Mouse (Mus musculus): ENCODE results near the gene Tex46. TPM values are rescaled to one million over a fixed set of nuclear protein-coding genes. Genes with fewer than 3 reads are reported as not detected.

The Tex46 gene
- not detected for total RNA-seq (2021)
- long read RNA-seq, experiment 1, result 0 reads
- long read RNA-seq, experiment 2, result 0 reads

- intact Hi-C loops (cut with DNase I; ENCODE audit: low total_unique reads), result no loop called here
- no peak for DNase-seq
These were observed at the start of gene Tex46 for GRCm38 (mm10) chr4:136610387-136610856. Gene Tex46 (plus strand): TSS chr4:136610437.

- intact Hi-C loops (cut with DNase I; ENCODE audit: low total_unique reads), result no loop called here
- DNase-seq, result no peak
These were observed 47.5 kb upstream of the Tex46 start for GRCm38 (mm10) chr4:136562755-136563154.

- no peak for DNase-seq
- intact Hi-C loops (cut with DNase I; ENCODE audit: low total_unique reads), result no loop called here
These were observed 41.6 kb upstream of the Tex46 start for GRCm38 (mm10) chr4:136568629-136569028.

GRCm38 (mm10) chr4:136569998-136570397 is 40.2 kb upstream of the Tex46 start:
- DNase-seq, result no peak
- intact Hi-C loops (cut with DNase I; ENCODE audit: low total_unique reads), result no loop called here

GRCm38 (mm10) chr4:136581885-136582284 is 28.4 kb upstream of the Tex46 start:
- DNase-seq, result no peak
- intact Hi-C loops (cut with DNase I; ENCODE audit: low total_unique reads), result no loop called here

- intact Hi-C loops (cut with DNase I; ENCODE audit: low total_unique reads), result no loop called here
- no peak for DNase-seq
These were observed 22.9 kb upstream of the Tex46 start for GRCm38 (mm10) chr4:136587221-136587827.

GRCm38 (mm10) chr4:136588003-136588402 is 22.2 kb upstream of the Tex46 start:
- DNase-seq, result no peak
- intact Hi-C loops (cut with DNase I; ENCODE audit: low total_unique reads), result no loop called here

- intact Hi-C loops (cut with DNase I; ENCODE audit: low total_unique reads), result no loop called here
- DNase-seq, result no peak
These were observed 18.1 kb upstream of the Tex46 start for GRCm38 (mm10) chr4:136592111-136592510.

GRCm38 (mm10) chr4:136594006-136594405 is 16.2 kb upstream of the Tex46 start:
- intact Hi-C loops (cut with DNase I; ENCODE audit: low total_unique reads), result no loop called here
- DNase-seq, result no peak

- intact Hi-C loops (cut with DNase I; ENCODE audit: low total_unique reads), result no loop called here
- DNase-seq, result no peak
These were observed 15.0 kb upstream of the Tex46 start for GRCm38 (mm10) chr4:136595221-136595620.

- intact Hi-C loops (cut with DNase I; ENCODE audit: low total_unique reads), result no loop called here
These were observed 11.9 kb upstream of the Tex46 start for GRCm38 (mm10) chr4:136598268-136598876.

GRCm38 (mm10) chr4:136599869-136600268 is 10.4 kb upstream of the Tex46 start:
- no peak for DNase-seq
- intact Hi-C loops (cut with DNase I; ENCODE audit: low total_unique reads), result no loop called here

More at GRCm38 (mm10) chr4:136598268-136598876, 11.9 kb upstream of the Tex46 start:
- no peak for DNase-seq

- no peak for DNase-seq
- intact Hi-C loops (cut with DNase I; ENCODE audit: low total_unique reads), result no loop called here
These were observed 9.7 kb upstream of the Tex46 start for GRCm38 (mm10) chr4:136600536-136600935.

- peak; percentile 56 for DNase-seq
- intact Hi-C loops (cut with DNase I; ENCODE audit: low total_unique reads), result no loop called here
These were observed 8.8 kb upstream of the Tex46 start for GRCm38 (mm10) chr4:136601476-136601875.

GRCm38 (mm10) chr4:136602018-136602554 is 8.2 kb upstream of the Tex46 start:
- intact Hi-C loops (cut with DNase I; ENCODE audit: low total_unique reads), result no loop called here
- DNase-seq, result peak; percentile 22

- DNase-seq, result peak; percentile 94
- intact Hi-C loops (cut with DNase I; ENCODE audit: low total_unique reads), result no loop called here
These were observed 7.7 kb upstream of the Tex46 start, which contains the start of gene Kdm1a for GRCm38 (mm10) chr4:136602568-136602967. Gene Kdm1a (minus strand): TSS chr4:136602723.

GRCm38 (mm10) chr4:136605756-136606485 is 4.3 kb upstream of the Tex46 start:
- intact Hi-C loops (cut with DNase I; ENCODE audit: low total_unique reads), result no loop called here

GRCm38 (mm10) chr4:136613657-136614056 is 3.4 kb downstream of the Tex46 start:
- intact Hi-C loops (cut with DNase I; ENCODE audit: low total_unique reads), result no loop called here
- no peak for DNase-seq

More at GRCm38 (mm10) chr4:136605756-136606485, 4.3 kb upstream of the Tex46 start:
- DNase-seq, result no peak

GRCm38 (mm10) chr4:136621336-136621735 is 11.1 kb downstream of the Tex46 start:
- no peak for DNase-seq
- intact Hi-C loops (cut with DNase I; ENCODE audit: low total_unique reads), result loop anchor here (5.0 kb wide), 3 partner anchors 94 to 249 kb away; no protein-coding TSS in a partner anchor

- intact Hi-C loops (cut with DNase I; ENCODE audit: low total_unique reads), result loop anchor here (5.0 kb wide), 3 partner anchors 95 to 250 kb away; no protein-coding TSS in a partner anchor
These were observed 11.7 kb downstream of the Tex46 start for GRCm38 (mm10) chr4:136621956-136622355.

More at GRCm38 (mm10) chr4:136621956-136622355, 11.7 kb downstream of the Tex46 start:
- DNase-seq, result no peak

Measured in gastrocnemius, postnatal 14 days (tissue).